Mouse (Mus musculus): ENCODE measurements around the gene Rbm20.

- TF ChIP-seq UBTF (IDR thresholded peaks at IDR 0.05; ENCODE audit: low read depth, low read length), result no peak
- no peak for TF ChIP-seq MYC (IDR thresholded peaks at IDR 0.05; ENCODE audit: low read depth, low read length)
- no peak for TF ChIP-seq IRF4 (IDR thresholded peaks at IDR 0.05; ENCODE audit: low read depth, low read length)
- no peak; a peak in 1 of 4 replicates for TF ChIP-seq CTCF (conservative IDR thresholded peaks at IDR 0.05 in 1 of 2, IDR thresholded peaks at IDR 0.05 in 1 of 2; ENCODE audit: low read depth in 2 of 2, low read length in 2 of 2)
- no peak for TF ChIP-seq CHD1 (IDR thresholded peaks at IDR 0.05; ENCODE audit: low read depth, low read length)
- TF ChIP-seq JUND (conservative IDR thresholded peaks at IDR 0.05; ENCODE audit: low read depth, low read length), result no peak
- TF ChIP-seq TBP (conservative IDR thresholded peaks at IDR 0.05; ENCODE audit: low read depth, low read length), result no peak
- no peak for TF ChIP-seq ZMIZ1 (IDR thresholded peaks at IDR 0.05; ENCODE audit: low read depth, low read length)
- TF ChIP-seq CHD2 (IDR thresholded peaks at IDR 0.05; ENCODE audit: low read length), result no peak
- no peak for TF ChIP-seq NELFE (IDR thresholded peaks at IDR 0.05; ENCODE audit: low read depth, low read length)
- TF ChIP-seq JUN (IDR thresholded peaks at IDR 0.05; ENCODE audit: insufficient read depth, low read depth, low read length), result no peak
- no peak for TF ChIP-seq SMC3 (IDR thresholded peaks at IDR 0.05; ENCODE audit: low read depth, low read length)
These were observed 28.1 kb downstream of the Rbm20 start for GRCm38 (mm10) chr19:53704895-53705823.

Data from CH12.LX (cell line).